Mouse (Mus musculus): ENCODE measurements around the gene Otop1. TPM values are rescaled to one million over a fixed set of nuclear protein-coding genes. Genes with fewer than 3 reads are reported as not detected.

Otop1 gene
- polyA plus RNA-seq, 1 experiment from 2014 or later: not detected

GRCm38 (mm10) chr5:38259455-38260106 lies 16.2 kb upstream of the Otop1 start:
- H3K27ac ChIP-seq (replicated peaks): peak overlapping the region; percentile 77
- no peaks in the 10 kb centered on the region for H3K9me3 ChIP-seq (replicated peaks)
- peak overlapping the region; percentile 77 for H3K4me2 ChIP-seq
- peak overlapping the region; percentile 70 for H3K9ac ChIP-seq
- peaks cover 12% of the 10 kb centered on the region for H3K4me1 ChIP-seq (replicated peaks)
- H3K36me3 ChIP-seq (replicated peaks): peaks cover 24% of the 10 kb centered on the region
- H3K4me3 ChIP-seq (replicated peaks): peak overlapping the region; percentile 73
- ATAC-seq (ENCODE audit: insufficient read depth): no peak
- WGBS (ENCODE audit: insufficient replicate concordance): 32% methylated on average over 9 of the region's 9 CpGs
- no peaks in the 10 kb centered on the region for H3K27me3 ChIP-seq

- ATAC-seq (ENCODE audit: insufficient read depth): peak; percentile 65
- Histone ChIP-seq H3K4me3 (replicated peaks) (peak within 1 kb of the TSS; percentile 73), H3K27ac (replicated peaks) (peak within 1 kb of the TSS; percentile 77), H3K36me3 (replicated peaks) (peaks cover 30% of the 10 kb centered on the region), H3K4me2 (peak within 1 kb of the TSS; percentile 77), H3K27me3 (no peaks in the 10 kb centered on the region), H3K9ac (peak within 1 kb of the TSS; percentile 70), H3K9me3 (replicated peaks) (no peaks in the 10 kb centered on the region), H3K4me1 (replicated peaks) (peaks cover 12% of the 10 kb centered on the region)
- WGBS (ENCODE audit: insufficient replicate concordance): under 1% methylated on average over 40 of the region's 40 CpGs
Observed at GRCm38 (mm10) chr5:38260107-38260682, 15.6 kb upstream of the Otop1 start, which contains the start of gene Tmem128. Gene Tmem128 (plus strand): TSS chr5:38260185.

- Histone ChIP-seq H3K27me3 (peaks cover 26% of the 10 kb centered on the region), H3K36me3 (replicated peaks) (peaks cover 45% of the 10 kb centered on the region), H3K27ac (replicated peaks) (no peak overlapping the region), H3K4me1 (replicated peaks) (no peaks in the 10 kb centered on the region), H3K9me3 (replicated peaks) (no peaks in the 10 kb centered on the region), H3K4me2 (no peak overlapping the region), H3K4me3 (replicated peaks) (no peak overlapping the region), H3K9ac (no peak overlapping the region)
- WGBS (ENCODE audit: insufficient replicate concordance): 67% methylated on average over 3 of the region's 3 CpGs
- ATAC-seq (ENCODE audit: insufficient read depth): no peak
Observed at GRCm38 (mm10) chr5:38270942-38271341, 4.8 kb upstream of the Otop1 start.

- H3K27me3 ChIP-seq: peaks cover 55% of the 10 kb centered on the region
Observed at GRCm38 (mm10) chr5:38273831-38274230, 1.9 kb upstream of the Otop1 start.

GRCm38 (mm10) chr5:38276451-38276850 lies 679 bp downstream of the Otop1 start:
- Histone ChIP-seq H3K4me2 (no peak overlapping the region), H3K9me3 (replicated peaks) (no peaks in the 10 kb centered on the region), H3K36me3 (replicated peaks) (peaks cover 4% of the 10 kb centered on the region), H3K27ac (replicated peaks) (no peak overlapping the region), H3K27me3 (peaks cover 70% of the 10 kb centered on the region), H3K9ac (no peak overlapping the region), H3K4me1 (replicated peaks) (no peaks in the 10 kb centered on the region), H3K4me3 (replicated peaks) (no peak overlapping the region)
- no peak for ATAC-seq (ENCODE audit: insufficient read depth)
- WGBS (ENCODE audit: insufficient replicate concordance): 3% methylated on average over 19 of the region's 19 CpGs

More at GRCm38 (mm10) chr5:38273831-38274230, 1.9 kb upstream of the Otop1 start:
- Histone ChIP-seq H3K4me2 (no peak overlapping the region), H3K4me3 (replicated peaks) (no peak overlapping the region), H3K9me3 (replicated peaks) (no peaks in the 10 kb centered on the region), H3K27ac (replicated peaks) (no peak overlapping the region), H3K9ac (no peak overlapping the region), H3K36me3 (replicated peaks) (peaks cover 23% of the 10 kb centered on the region), H3K4me1 (replicated peaks) (no peaks in the 10 kb centered on the region)
- ATAC-seq (ENCODE audit: insufficient read depth): no peak
- WGBS (ENCODE audit: insufficient replicate concordance): 32% methylated on average over 4 of the region's 4 CpGs

- H3K27me3 ChIP-seq: peaks cover 70% of the 10 kb centered on the region
Observed at GRCm38 (mm10) chr5:38277098-38277866, 1.5 kb downstream of the Otop1 start.

GRCm38 (mm10) chr5:38277936-38278600 lies 2.3 kb downstream of the Otop1 start:
- Histone ChIP-seq H3K9ac (no peak overlapping the region), H3K4me3 (replicated peaks) (no peak overlapping the region), H3K27ac (replicated peaks) (no peak overlapping the region), H3K27me3 (peaks cover 70% of the 10 kb centered on the region), H3K4me2 (no peak overlapping the region), H3K9me3 (replicated peaks) (no peaks in the 10 kb centered on the region), H3K4me1 (replicated peaks) (no peaks in the 10 kb centered on the region), H3K36me3 (replicated peaks) (no peaks in the 10 kb centered on the region)
- no peak for ATAC-seq (ENCODE audit: insufficient read depth)
- WGBS (ENCODE audit: insufficient replicate concordance): 19% methylated on average over 12 of the region's 12 CpGs

More at GRCm38 (mm10) chr5:38277098-38277866, 1.5 kb downstream of the Otop1 start:
- Histone ChIP-seq H3K4me3 (replicated peaks) (no peak overlapping the region), H3K9ac (no peak overlapping the region), H3K4me1 (replicated peaks) (no peaks in the 10 kb centered on the region), H3K4me2 (no peak overlapping the region), H3K36me3 (replicated peaks) (no peaks in the 10 kb centered on the region), H3K27ac (replicated peaks) (no peak overlapping the region), H3K9me3 (replicated peaks) (no peaks in the 10 kb centered on the region)
- 2% methylated on average over 59 of the region's 65 CpGs for WGBS (ENCODE audit: insufficient replicate concordance)
- ATAC-seq (ENCODE audit: insufficient read depth): no peak

- H3K36me3 ChIP-seq (replicated peaks): no peaks in the 10 kb centered on the region
- no peaks in the 10 kb centered on the region for H3K4me1 ChIP-seq (replicated peaks)
- no peak overlapping the region for H3K4me3 ChIP-seq (replicated peaks)
- H3K27me3 ChIP-seq: peaks cover 52% of the 10 kb centered on the region
- no peak overlapping the region for H3K4me2 ChIP-seq
- 14% methylated on average over 1 of the region's 1 CpGs for WGBS (ENCODE audit: insufficient replicate concordance)
- no peak for ATAC-seq (ENCODE audit: insufficient read depth)
- no peak overlapping the region for H3K9ac ChIP-seq
- no peaks in the 10 kb centered on the region for H3K9me3 ChIP-seq (replicated peaks)
- no peak overlapping the region for H3K27ac ChIP-seq (replicated peaks)
Observed at GRCm38 (mm10) chr5:38280075-38280474, 4.3 kb downstream of the Otop1 start.

- 69% methylated on average over 9 of the region's 9 CpGs for WGBS (ENCODE audit: insufficient replicate concordance)
- Histone ChIP-seq H3K36me3 (replicated peaks) (no peaks in the 10 kb centered on the region), H3K4me2 (no peak overlapping the region), H3K27ac (replicated peaks) (no peak overlapping the region), H3K27me3 (0 out of 2 replicates have a peak, but pooled peaks cover 2% of the 10 kb centered on the region), H3K4me1 (replicated peaks) (no peaks in the 10 kb centered on the region), H3K4me3 (replicated peaks) (no peak overlapping the region), H3K9ac (no peak overlapping the region), H3K9me3 (replicated peaks) (no peaks in the 10 kb centered on the region)
- no peak for ATAC-seq (ENCODE audit: insufficient read depth)
Observed at GRCm38 (mm10) chr5:38285724-38286123, 10.0 kb downstream of the Otop1 start.

GRCm38 (mm10) chr5:38288476-38288875 lies 12.7 kb downstream of the Otop1 start:
- WGBS (ENCODE audit: insufficient replicate concordance): 54% methylated on average over 3 of the region's 3 CpGs
- no peak for ATAC-seq (ENCODE audit: insufficient read depth)

More at GRCm38 (mm10) chr5:38288476-38288875, 12.7 kb downstream of the Otop1 start:
- Histone ChIP-seq H3K4me2 (no peak overlapping the region), H3K27ac (replicated peaks) (no peak overlapping the region), H3K36me3 (replicated peaks) (no peaks in the 10 kb centered on the region), H3K9ac (no peak overlapping the region), H3K4me1 (replicated peaks) (no peaks in the 10 kb centered on the region), H3K9me3 (replicated peaks) (no peaks in the 10 kb centered on the region), H3K27me3 (no peaks in the 10 kb centered on the region), H3K4me3 (replicated peaks) (no peak overlapping the region)

Data from liver, embryonic 15.5 days (tissue).